Mouse (Mus musculus): ENCODE measurements around the gene Rpa3. TPM values are rescaled to one million over a fixed set of nuclear protein-coding genes. Genes with fewer than 3 reads are reported as not detected.
A peak's percentile ranks its signal among the peaks of the same experiment; 100 is the strongest.

Gene Rpa3
- polyA plus RNA-seq, 1 experiment, result 17.7 TPM

- no peak for DNase-seq (ENCODE audit: extremely low spot score in 1 of 2, low spot score in 1 of 2)
These were observed 49.1 kb downstream of the Rpa3 start for GRCm38 (mm10) chr6:8209866-8210186.

DNA sequence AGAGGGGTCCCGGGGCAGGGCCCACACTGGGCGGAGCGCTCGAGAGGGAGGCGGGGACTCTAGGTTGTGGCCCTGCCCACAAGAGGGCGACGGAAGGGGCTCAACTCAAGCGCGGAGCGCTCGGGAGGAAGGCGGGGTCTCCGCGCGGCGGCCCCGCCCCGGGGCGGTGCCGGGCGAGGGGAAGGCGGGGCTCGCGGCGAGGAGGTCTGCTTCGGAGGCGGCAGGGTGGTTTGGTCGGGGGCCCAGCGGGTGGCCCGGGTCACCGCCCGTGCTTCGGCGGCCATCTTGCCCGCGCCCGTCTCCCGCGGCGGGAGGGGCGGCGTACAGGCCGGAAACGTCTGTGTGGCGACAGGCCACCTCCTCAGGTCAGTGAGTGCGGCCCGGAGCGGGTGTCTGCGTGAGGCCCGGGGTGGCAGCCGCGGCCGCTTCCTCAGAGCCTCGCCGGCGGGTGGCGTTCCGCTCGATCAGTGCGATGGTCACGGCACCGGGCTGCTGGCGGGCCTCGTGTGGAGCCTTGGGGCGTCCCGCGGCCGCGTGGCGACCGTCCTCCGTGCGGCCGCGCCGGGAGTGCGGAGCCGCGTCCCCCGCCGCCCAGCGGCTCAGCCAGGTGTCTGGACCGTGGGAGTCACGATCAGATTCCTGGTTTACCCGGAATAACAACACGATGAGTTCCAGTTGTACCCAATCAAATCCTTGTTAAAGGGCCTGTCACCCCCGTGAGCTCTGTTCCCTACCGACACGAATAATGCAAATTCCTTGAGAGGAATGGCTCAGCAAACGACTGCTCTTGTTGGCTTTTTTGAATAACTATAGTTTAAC, 49.7 kb downstream of the Rpa3 start, which contains the start of gene Mios:
Gene Mios (plus strand): TSS at position 176 of the 819 bp plus-strand sequence.
- DNase-seq (ENCODE audit: extremely low spot score in 1 of 2, low spot score in 1 of 2), result peak; percentile 38 to 81

Other genes starting within 250 kb of the Rpa3 start
- 0.72 and 1.0 TPM in 2 replicates for gene Col28a1, start 66.6 kb downstream of the Rpa3 start, polyA plus RNA-seq (2012; rRNA removed)
- 9.9 and 11.6 TPM in 2 replicates for gene Mios, start 50.0 kb downstream of the Rpa3 start, polyA plus RNA-seq (2012; rRNA removed)
- 32.9 and 36.1 TPM in 2 replicates for gene Umad1, start 115 bp upstream of the Rpa3 start, polyA plus RNA-seq (2012; rRNA removed)
- gene Gm45062, start 277 bp upstream of the Rpa3 start, polyA plus RNA-seq (2012; rRNA removed), result 17.1 and 18.6 TPM in 2 replicates